Mouse (Mus musculus) erythroblast, embryonic 14.5 days (primary cell): ENCODE data around the gene Dennd6b.

Source experiments
- GATA1 ChIP-seq: IDR thresholded peaks from 2 replicates; pipeline ENCODE4 v1.6.1; 2012; ENCODE audit warnings: low read length, inconsistent platforms, mixed read lengths
- TAL1 ChIP-seq: IDR thresholded peaks from 3 replicates; pipeline ENCODE4 v1.6.1; 2012; ENCODE audit warnings: low read length, inconsistent platforms, mixed read lengths

DNA sequence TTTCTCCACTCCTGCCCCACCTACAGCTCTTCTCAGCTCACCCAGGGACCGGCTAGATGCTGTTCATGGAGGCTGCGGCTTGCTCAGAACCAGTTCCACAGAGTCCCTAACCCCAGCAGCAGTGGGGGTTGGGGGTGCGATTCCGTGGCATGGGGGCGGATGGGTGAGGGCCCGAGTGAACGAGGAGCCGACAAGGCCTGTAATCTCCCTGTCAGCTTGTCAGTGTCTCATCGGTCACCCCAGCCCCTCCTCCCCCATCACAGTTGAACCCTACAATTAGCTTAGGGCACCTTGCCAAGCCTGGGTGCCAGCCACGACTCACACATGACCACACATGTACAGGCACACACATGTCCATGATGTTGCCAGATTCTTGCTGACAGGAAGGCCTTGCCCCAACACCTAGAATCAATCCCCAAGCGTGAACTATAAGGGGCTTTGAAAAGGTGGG lies 21.4 kb downstream of the Dennd6b start:
- TF ChIP-seq TAL1, result no peak
- TF ChIP-seq GATA1, result no peak
